Mouse (Mus musculus): ENCODE measurements around the gene Zfp385b. TPM values are rescaled to one million over a fixed set of nuclear protein-coding genes. Genes with fewer than 3 reads are reported as not detected.

The Zfp385b gene
- polyA plus RNA-seq, 1 experiment = not detected

DNA sequence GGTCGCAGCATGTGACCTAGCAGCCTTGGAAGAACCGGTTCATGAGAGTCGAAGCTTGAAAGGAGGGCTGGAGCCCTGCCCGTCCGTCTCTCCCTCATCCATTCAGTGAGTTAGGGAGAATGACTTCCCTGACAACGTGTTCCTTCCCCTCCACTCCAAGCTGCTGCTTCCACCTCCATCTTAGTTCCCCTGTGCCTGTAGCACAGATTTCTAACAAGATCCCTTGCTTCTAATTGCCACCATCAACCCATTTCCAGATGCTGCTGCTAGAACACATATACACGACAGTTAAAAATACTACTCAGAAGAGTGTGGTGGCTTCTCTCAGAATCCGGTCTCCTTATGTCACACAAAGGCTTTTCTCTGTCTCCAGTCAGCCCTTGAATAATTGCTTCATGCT is 266.8 kb downstream of the Zfp385b start:
- no peaks in the 10 kb centered on the region for H3K4me1 ChIP-seq (ENCODE audit: control insufficient read depth, insufficient read depth, insufficient read length, low read length)
- H3K27ac ChIP-seq (replicated peaks; ENCODE audit: low read depth, low read length) = no peak overlapping the region
- no peak overlapping the region for H3K4me3 ChIP-seq (ENCODE audit: insufficient read depth, low read depth, low read length)

DNA sequence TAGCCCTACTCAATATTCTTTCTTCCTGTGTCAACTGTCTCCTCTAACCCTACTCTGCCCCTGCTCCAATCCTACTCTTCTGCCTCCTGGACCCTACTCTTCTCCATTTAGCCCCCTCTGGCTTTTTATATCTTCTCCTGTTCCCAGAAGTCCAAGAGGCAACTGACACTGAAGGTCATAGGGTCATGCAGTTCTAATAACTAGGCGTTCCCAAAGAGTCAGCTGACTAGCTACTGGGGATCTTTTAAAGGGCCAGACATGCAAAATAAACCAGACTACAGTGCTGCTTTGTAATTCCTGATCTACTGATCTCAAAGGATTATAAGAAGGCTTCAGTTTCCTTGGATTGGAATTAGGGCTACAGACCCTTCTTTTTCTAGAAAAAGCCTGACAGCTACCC is 276.1 kb downstream of the Zfp385b start:
- Histone ChIP-seq H3K4me3 (ENCODE audit: insufficient read depth, low read depth, low read length) (no peak overlapping the region), H3K4me1 (ENCODE audit: control insufficient read depth, insufficient read depth, insufficient read length, low read length) (no peaks in the 10 kb centered on the region), H3K27ac (replicated peaks; ENCODE audit: low read depth, low read length) (no peak overlapping the region)

GRCm38 (mm10) chr2:77542605-77543004 is 276.8 kb downstream of the Zfp385b start:
- no peak overlapping the region for H3K27ac ChIP-seq (replicated peaks; ENCODE audit: low read depth, low read length)
- no peaks in the 10 kb centered on the region for H3K4me1 ChIP-seq (ENCODE audit: control insufficient read depth, insufficient read depth, insufficient read length, low read length)
- no peak overlapping the region for H3K4me3 ChIP-seq (ENCODE audit: insufficient read depth, low read depth, low read length)

GRCm38 (mm10) chr2:77541681-77542080 is 277.8 kb downstream of the Zfp385b start:
- Histone ChIP-seq H3K4me3 (ENCODE audit: insufficient read depth, low read depth, low read length) (no peak overlapping the region), H3K27ac (replicated peaks; ENCODE audit: low read depth, low read length) (no peak overlapping the region), H3K4me1 (ENCODE audit: control insufficient read depth, insufficient read depth, insufficient read length, low read length) (no peaks in the 10 kb centered on the region)

DNA sequence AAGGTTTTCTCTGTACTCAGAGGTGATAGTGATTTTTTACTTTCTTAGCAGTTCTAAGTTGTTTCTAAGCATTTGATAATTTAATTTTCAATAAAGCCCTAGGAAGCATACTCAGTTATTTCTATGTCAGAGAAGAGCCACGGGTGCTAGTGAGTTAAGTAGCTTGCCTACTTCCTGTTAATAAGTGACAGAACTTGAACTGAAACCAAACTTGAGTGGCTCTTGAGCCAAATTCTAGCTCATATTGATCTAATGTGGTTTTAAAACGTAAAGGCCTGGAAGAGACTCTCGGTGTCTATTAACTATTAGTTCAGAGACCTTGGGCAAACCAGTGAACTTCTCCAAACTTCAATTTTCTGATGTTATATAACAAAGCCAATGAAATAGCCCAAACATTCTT is 278.6 kb downstream of the Zfp385b start:
- Histone ChIP-seq H3K4me3 (ENCODE audit: insufficient read depth, low read depth, low read length) (no peak overlapping the region), H3K4me1 (ENCODE audit: control insufficient read depth, insufficient read depth, insufficient read length, low read length) (no peaks in the 10 kb centered on the region), H3K27ac (replicated peaks; ENCODE audit: low read depth, low read length) (no peak overlapping the region)

- no peaks in the 10 kb centered on the region for H3K4me1 ChIP-seq (ENCODE audit: control insufficient read depth, insufficient read depth, insufficient read length, low read length)
- H3K4me3 ChIP-seq (ENCODE audit: insufficient read depth, low read depth, low read length) = no peak overlapping the region
- H3K27ac ChIP-seq (replicated peaks; ENCODE audit: low read depth, low read length) = no peak overlapping the region
These were observed 282.9 kb downstream of the Zfp385b start for GRCm38 (mm10) chr2:77536556-77536955.

- H3K27ac ChIP-seq (replicated peaks; ENCODE audit: low read depth, low read length) = no peak overlapping the region
- H3K4me3 ChIP-seq (ENCODE audit: insufficient read depth, low read depth, low read length) = no peak overlapping the region
- H3K4me1 ChIP-seq (ENCODE audit: control insufficient read depth, insufficient read depth, insufficient read length, low read length) = no peaks in the 10 kb centered on the region
These were observed 291.2 kb downstream of the Zfp385b start for GRCm38 (mm10) chr2:77528079-77528752.

GRCm38 (mm10) chr2:77527616-77528015 is 291.8 kb downstream of the Zfp385b start:
- H3K4me3 ChIP-seq (ENCODE audit: insufficient read depth, low read depth, low read length) = no peak overlapping the region
- H3K27ac ChIP-seq (replicated peaks; ENCODE audit: low read depth, low read length) = no peak overlapping the region
- no peaks in the 10 kb centered on the region for H3K4me1 ChIP-seq (ENCODE audit: control insufficient read depth, insufficient read depth, insufficient read length, low read length)

GRCm38 (mm10) chr2:77526803-77527202 is 292.6 kb downstream of the Zfp385b start:
- H3K4me1 ChIP-seq (ENCODE audit: control insufficient read depth, insufficient read depth, insufficient read length, low read length) = no peaks in the 10 kb centered on the region
- no peak overlapping the region for H3K4me3 ChIP-seq (ENCODE audit: insufficient read depth, low read depth, low read length)
- no peak overlapping the region for H3K27ac ChIP-seq (replicated peaks; ENCODE audit: low read depth, low read length)

DNA sequence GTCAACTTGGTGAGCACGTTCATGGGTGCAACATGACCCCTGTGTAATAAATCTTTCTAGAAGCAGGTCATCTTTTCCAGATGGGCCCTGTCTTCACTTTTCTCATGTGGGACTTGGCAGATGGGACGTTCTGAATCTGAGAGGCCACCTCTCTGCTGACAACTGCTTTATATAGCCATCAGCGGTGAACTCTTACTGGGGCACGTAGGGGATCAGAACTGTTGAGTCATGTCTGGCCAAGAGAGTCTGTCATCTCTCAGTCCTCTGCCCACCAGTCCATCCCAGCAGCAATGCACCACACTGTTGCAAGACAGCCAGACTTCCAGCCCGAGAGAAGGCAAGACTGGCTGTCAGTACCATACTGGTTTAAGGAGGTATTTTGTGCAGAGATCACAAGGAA is 293.1 kb downstream of the Zfp385b start:
- no peaks in the 10 kb centered on the region for H3K4me1 ChIP-seq (ENCODE audit: control insufficient read depth, insufficient read depth, insufficient read length, low read length)
- no peak overlapping the region for H3K4me3 ChIP-seq (ENCODE audit: insufficient read depth, low read depth, low read length)
- H3K27ac ChIP-seq (replicated peaks; ENCODE audit: low read depth, low read length) = no peak overlapping the region

GRCm38 (mm10) chr2:77522223-77522622 is 297.2 kb downstream of the Zfp385b start:
- no peak overlapping the region for H3K27ac ChIP-seq (replicated peaks; ENCODE audit: low read depth, low read length)

GRCm38 (mm10) chr2:77519341-77519740 is 300.1 kb downstream of the Zfp385b start:
- H3K4me3 ChIP-seq (ENCODE audit: insufficient read depth, low read depth, low read length) = peak overlapping the region; percentile 61
- no peaks in the 10 kb centered on the region for H3K4me1 ChIP-seq (ENCODE audit: control insufficient read depth, insufficient read depth, insufficient read length, low read length)
- H3K27ac ChIP-seq (replicated peaks; ENCODE audit: low read depth, low read length) = no peak overlapping the region

More at GRCm38 (mm10) chr2:77522223-77522622, 297.2 kb downstream of the Zfp385b start:
- Histone ChIP-seq H3K4me1 (ENCODE audit: control insufficient read depth, insufficient read depth, insufficient read length, low read length) (no peaks in the 10 kb centered on the region), H3K4me3 (ENCODE audit: insufficient read depth, low read depth, low read length) (no peak overlapping the region)

- H3K4me3 ChIP-seq (ENCODE audit: insufficient read depth, low read depth, low read length) = peak overlapping the region; percentile 61
- no peak overlapping the region for H3K27ac ChIP-seq (replicated peaks; ENCODE audit: low read depth, low read length)
- H3K4me1 ChIP-seq (ENCODE audit: control insufficient read depth, insufficient read depth, insufficient read length, low read length) = no peaks in the 10 kb centered on the region
These were observed 300.7 kb downstream of the Zfp385b start for GRCm38 (mm10) chr2:77518693-77519092.

DNA sequence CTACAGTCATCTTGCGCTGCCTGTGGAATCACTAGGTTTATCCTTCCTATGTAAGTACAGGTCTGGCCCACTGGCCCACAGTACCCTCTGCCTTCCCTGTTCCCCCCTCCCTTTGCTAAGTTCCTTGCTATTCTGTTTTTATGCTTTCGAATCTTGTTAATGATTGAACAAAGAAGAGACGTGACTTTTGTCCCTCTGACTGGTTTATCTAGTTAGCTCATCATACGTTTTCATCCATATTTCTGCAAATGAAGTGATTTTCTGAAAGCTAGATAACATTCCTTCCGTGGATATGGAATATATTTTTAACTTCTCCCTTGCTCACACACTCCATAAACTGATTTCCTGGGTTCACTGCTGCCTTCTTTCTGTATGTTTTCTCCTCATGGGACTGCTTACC is 302.8 kb downstream of the Zfp385b start:
- H3K4me1 ChIP-seq (ENCODE audit: control insufficient read depth, insufficient read depth, insufficient read length, low read length) = no peaks in the 10 kb centered on the region
- no peak overlapping the region for H3K27ac ChIP-seq (replicated peaks; ENCODE audit: low read depth, low read length)
- no peak overlapping the region for H3K4me3 ChIP-seq (ENCODE audit: insufficient read depth, low read depth, low read length)

DNA sequence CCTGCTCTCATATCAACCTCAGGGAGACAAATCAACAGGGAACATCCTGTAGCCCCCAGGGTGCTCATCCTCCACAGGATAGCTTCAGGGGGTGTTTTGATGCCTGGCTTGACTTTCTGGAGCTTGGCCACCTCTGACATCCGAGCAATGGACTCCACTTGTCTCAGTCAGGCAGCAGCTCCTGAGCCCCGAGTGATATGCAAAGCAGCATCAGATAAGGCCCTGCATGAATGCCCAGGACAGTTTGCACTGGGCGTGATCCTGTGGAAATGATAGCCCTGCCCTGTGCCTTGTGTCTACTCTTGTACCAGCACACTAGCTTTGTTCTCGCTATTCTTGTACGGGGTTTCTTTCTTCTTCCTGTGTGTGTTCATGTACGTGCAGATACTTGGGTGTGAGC is 303.8 kb downstream of the Zfp385b start:
- H3K4me1 ChIP-seq (ENCODE audit: control insufficient read depth, insufficient read depth, insufficient read length, low read length) = no peaks in the 10 kb centered on the region
- no peak overlapping the region for H3K4me3 ChIP-seq (ENCODE audit: insufficient read depth, low read depth, low read length)
- H3K27ac ChIP-seq (replicated peaks; ENCODE audit: low read depth, low read length) = no peak overlapping the region

- Histone ChIP-seq H3K4me1 (ENCODE audit: control insufficient read depth, insufficient read depth, insufficient read length, low read length) (no peaks in the 10 kb centered on the region), H3K27ac (replicated peaks; ENCODE audit: low read depth, low read length) (no peak overlapping the region)
These were observed 304.4 kb downstream of the Zfp385b start for GRCm38 (mm10) chr2:77515011-77515410.

More at GRCm38 (mm10) chr2:77515011-77515410, 304.4 kb downstream of the Zfp385b start:
- H3K4me3 ChIP-seq (ENCODE audit: insufficient read depth, low read depth, low read length) = no peak overlapping the region
